Mouse (Mus musculus) kidney, postnatal 0 days (tissue): ENCODE measurements around the gene Sec24c. TPM values are rescaled to one million over a fixed set of nuclear protein-coding genes. Genes with fewer than 3 reads are reported as not detected.

Experiments used
- ATAC-seq: fragments of 200-750 bp; cut with Nextera tagmentation; replicated peaks from 2 replicates; pipeline ENCODE4 v1.8.0; 2017; ENCODE audit warnings: low read depth, moderate number of reproducible peaks, moderate TSS enrichment, moderate library complexity; ENCODE audit not compliant: low FRiP score
- DNase-seq: peaks from one replicate; pipeline ENCODE4 v3.0.0-alpha.2; 2016; ENCODE audit warnings: low spot score
- H3K27ac ChIP-seq: fragments of 300-500 bp; sonication (generic); 2 replicates; pipeline ENCODE4 v1.5.1; 2014; ENCODE audit warnings: mild to moderate bottlenecking
- H3K27me3 ChIP-seq: fragments of 300-500 bp; sonication (generic); 2 replicates; pipeline ENCODE4 v1.6.1; 2014; ENCODE audit warnings: low read length, mixed read lengths; ENCODE audit not compliant: insufficient read depth
- H3K36me3 ChIP-seq: fragments of 300-500 bp; sonication (generic); 2 replicates; pipeline ENCODE4 v1.6.1; 2014; ENCODE audit warnings: low read length, mixed read lengths; ENCODE audit not compliant: insufficient read depth
- H3K4me1 ChIP-seq: fragments of 300-500 bp; sonication (generic); replicated peaks from 2 replicates; pipeline ENCODE4 v1.6.1; 2014; ENCODE audit warnings: antibody characterized with exemption, low read length, mixed read lengths; ENCODE audit not compliant: insufficient read depth
- H3K4me2 ChIP-seq: fragments of 300-500 bp; sonication (generic); 2 replicates; pipeline ENCODE4 v1.6.1; 2014; ENCODE audit warnings: mild to moderate bottlenecking, low read length, moderate library complexity, mixed read lengths
- H3K4me3 ChIP-seq: fragments of 300-500 bp; sonication (generic); replicated peaks from 2 replicates; pipeline ENCODE4 v1.5.1; 2014; ENCODE audit warnings: low read depth, low read length
- H3K9ac ChIP-seq: fragments of 300-500 bp; sonication (generic); 2 replicates; pipeline ENCODE4 v1.6.1; 2014; ENCODE audit warnings: low read depth, low read length
- H3K9me3 ChIP-seq: fragments of 300-500 bp; sonication (generic); replicated peaks from 2 replicates; pipeline ENCODE4 v1.6.1; 2016; ENCODE audit warnings: low read length, inconsistent platforms, mixed read lengths
- CTCF ChIP-seq: IDR thresholded peaks from 2 replicates; pipeline ENCODE4 v1.5.1; 2016; ENCODE audit warnings: antibody characterized with exemption, low read depth, mild to moderate bottlenecking, moderate library complexity
- WGBS: fragments of 180-500 bp; shearing (Covaris S2); extraction: QIAGEN DNeasy Blood & Tissue Kit; methylation state at CpG from one replicate; pipeline ENCODE4 v1.1.7; 2014; 5-methylcytosine and 5-hydroxymethylcytosine counted together
- polyA plus RNA-seq: library from polyadenylated mRNA; unstranded; fragments of >200 nt; fragmentation: Nextera tagmentation; extraction: Ambion mirVana; gene quantifications from 2 replicates; pipeline ENCODE4 v1.2.1, GENCODE M21; 2015

The Sec24c gene
- polyA plus RNA-seq, 1 experiment from 2014 or later: 57.3 TPM

- H3K4me2 ChIP-seq: no peak overlapping the region
- no peak overlapping the region for H3K27ac ChIP-seq
- TF ChIP-seq CTCF: no peak
- no peak overlapping the region for H3K4me3 ChIP-seq
- no peak for DNase-seq
- no peaks in the 10 kb centered on the region for H3K9me3 ChIP-seq
- no peak for ATAC-seq
- H3K9ac ChIP-seq: no peak overlapping the region
- H3K36me3 ChIP-seq: no peaks in the 10 kb centered on the region
- H3K27me3 ChIP-seq: no peaks in the 10 kb centered on the region
- no peaks in the 10 kb centered on the region for H3K4me1 ChIP-seq
Measured at GRCm38 (mm10) chr14:20646381-20646780, 27.7 kb upstream of the Sec24c start.

- Histone ChIP-seq H3K9me3 (no peaks in the 10 kb centered on the region), H3K27ac (no peak overlapping the region), H3K9ac (no peak overlapping the region), H3K36me3 (no peaks in the 10 kb centered on the region), H3K27me3 (no peaks in the 10 kb centered on the region), H3K4me1 (no peaks in the 10 kb centered on the region; the same call in 1 of the 2 replicates), H3K4me3 (no peak overlapping the region), H3K4me2 (no peak overlapping the region)
- ATAC-seq (no peak), DNase-seq (no peak)
- 77% methylated on average over 2 of the region's 2 CpGs for WGBS
- TF ChIP-seq CTCF: no peak
Measured at GRCm38 (mm10) chr14:20651000-20651399, 23.1 kb upstream of the Sec24c start.

- 44% methylated on average over 4 of the region's 4 CpGs for WGBS
- ATAC-seq: no peak
- no peak overlapping the region for H3K9ac ChIP-seq
- no peak overlapping the region for H3K4me3 ChIP-seq
- no peak for TF ChIP-seq CTCF
- no peaks in the 10 kb centered on the region for H3K36me3 ChIP-seq
- H3K27me3 ChIP-seq: no peaks in the 10 kb centered on the region
- no peak overlapping the region for H3K4me2 ChIP-seq
- no peaks in the 10 kb centered on the region for H3K9me3 ChIP-seq
- no peaks in the 10 kb centered on the region; the same call in 1 of the 2 replicates for H3K4me1 ChIP-seq
- DNase-seq: no peak
- no peak overlapping the region for H3K27ac ChIP-seq
Measured at GRCm38 (mm10) chr14:20651722-20652256, 22.3 kb upstream of the Sec24c start.

- Histone ChIP-seq H3K9ac (no peak overlapping the region), H3K27ac (no peak overlapping the region), H3K4me2 (no peak overlapping the region), H3K27me3 (no peaks in the 10 kb centered on the region), H3K36me3 (no peaks in the 10 kb centered on the region), H3K9me3 (no peaks in the 10 kb centered on the region), H3K4me1 (no peaks in the 10 kb centered on the region; the same call in 1 of the 2 replicates), H3K4me3 (no peak overlapping the region)
- ATAC-seq (no peak), DNase-seq (no peak)
- TF ChIP-seq CTCF: no peak
- WGBS: 52% methylated on average over 9 of the region's 9 CpGs
Measured at GRCm38 (mm10) chr14:20654690-20655421, 19.3 kb upstream of the Sec24c start.

- WGBS: 56% methylated on average over 9 of the region's 9 CpGs
- H3K27me3 ChIP-seq: no peaks in the 10 kb centered on the region
- ATAC-seq (no peak), DNase-seq (no peak)
- no peaks in the 10 kb centered on the region for H3K9me3 ChIP-seq
- no peak for TF ChIP-seq CTCF
- no peak overlapping the region for H3K27ac ChIP-seq
- H3K4me2 ChIP-seq: no peak overlapping the region
- no peaks in the 10 kb centered on the region for H3K36me3 ChIP-seq
- H3K4me3 ChIP-seq: no peak overlapping the region
- no peak overlapping the region for H3K9ac ChIP-seq
- peaks cover 2% of the 10 kb centered on the region; the same call in 1 of the 2 replicates for H3K4me1 ChIP-seq
Measured at GRCm38 (mm10) chr14:20655731-20656130, 18.4 kb upstream of the Sec24c start.

GRCm38 (mm10) chr14:20656361-20656760 is 17.7 kb upstream of the Sec24c start, which contains the start of gene Myoz1:
TSS of gene Myoz1 (minus strand) at chr14:20656540.
- Histone ChIP-seq H3K27ac (no peak within 1 kb of the TSS), H3K4me2 (no peak within 1 kb of the TSS), H3K27me3 (no peaks in the 10 kb centered on the region), H3K9ac (0 out of 2 replicates have a peak within 1 kb of the TSS, but pooled peaks have one; percentile 18), H3K9me3 (no peaks in the 10 kb centered on the region), H3K4me3 (no peak within 1 kb of the TSS), H3K36me3 (no peaks in the 10 kb centered on the region), H3K4me1 (peaks cover 2% of the 10 kb centered on the region; the same call in 1 of the 2 replicates)
- peak; percentile 28 for DNase-seq
- 42% methylated on average over 11 of the region's 11 CpGs for WGBS
- ATAC-seq: no peak
- no peak for TF ChIP-seq CTCF
